Mouse (Mus musculus) bone marrow, adult 2 months (tissue): Measurements from ENCODE around the gene Gemin5.

Source experiments
- CTCF ChIP-seq: fragments of 200-500 bp; IDR thresholded peaks from 2 replicates; pipeline ENCODE4 v1.5.1; 2011; ENCODE audit warnings: low read length, control low read depth; ENCODE audit not compliant: control insufficient read depth, insufficient read depth
- POLR2A ChIP-seq: fragments of 200-500 bp; IDR thresholded peaks from 2 replicates; pipeline ENCODE4 v1.6.1; 2011; ENCODE audit warnings: low read depth, mild to moderate bottlenecking, control low read depth, low read length, borderline replicate concordance; ENCODE audit not compliant: control insufficient read depth

DNA sequence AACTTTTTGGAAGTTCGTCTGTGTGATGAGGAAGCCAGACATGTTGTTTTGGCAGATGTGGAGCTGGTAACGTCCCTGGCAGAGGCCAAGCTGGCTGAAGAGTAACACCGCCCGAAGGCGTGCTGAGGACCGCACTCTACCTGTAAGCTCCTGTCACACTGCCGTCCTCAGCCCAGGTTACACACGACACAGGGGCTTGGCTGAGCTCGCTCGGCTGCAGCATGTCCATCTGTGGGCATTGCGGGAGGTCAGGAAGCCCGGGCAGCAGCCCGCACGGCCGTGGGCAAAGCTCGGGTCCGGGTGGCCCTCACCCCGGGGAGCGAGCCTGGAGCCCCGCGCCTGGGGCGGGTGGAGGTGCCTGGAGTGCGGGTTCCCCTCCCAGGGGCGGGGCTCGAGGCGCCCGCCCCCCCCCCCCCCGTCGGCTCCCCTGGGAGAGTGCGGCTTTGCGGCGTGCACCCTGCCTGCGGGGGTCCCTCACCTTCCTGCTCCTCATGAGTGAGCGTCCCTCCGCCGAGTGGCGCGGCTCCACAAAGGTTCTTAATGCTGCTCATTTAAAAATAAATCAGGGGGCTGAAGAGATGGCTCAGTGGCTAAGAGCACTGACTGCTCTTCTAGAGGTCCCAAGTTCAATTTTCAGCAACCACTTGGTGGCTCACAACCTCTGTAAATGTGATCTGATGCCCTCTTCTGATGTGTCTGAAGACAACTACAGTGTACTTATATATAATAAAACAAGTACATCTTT lies 70.5 kb downstream of the Gemin5 start:
- TF ChIP-seq CTCF: no peak
- no peak for TF ChIP-seq POLR2A
